Mouse (Mus musculus) intestine, embryonic 15.5 days (tissue): ENCODE measurements around the gene Spop. TPM values are rescaled to one million over a fixed set of nuclear protein-coding genes. Genes with fewer than 3 reads are reported as not detected.

Experiments
- ATAC-seq: fragments of 200-750 bp; cut with Nextera tagmentation; 2 replicates; pipeline ENCODE4 v1.8.0; 2017; ENCODE audit warnings: moderate TSS enrichment, moderate library complexity
- H3K27ac ChIP-seq: fragments of 300-500 bp; sonication (generic); 2 replicates; pipeline ENCODE4 v1.5.1; 2015; ENCODE audit warnings: mild to moderate bottlenecking, inconsistent platforms
- H3K27me3 ChIP-seq: fragments of 300-500 bp; sonication (generic); replicated peaks from 2 replicates; pipeline ENCODE4 v1.6.1; 2015; ENCODE audit warnings: inconsistent platforms
- H3K36me3 ChIP-seq: fragments of 300-500 bp; sonication (generic); 2 replicates; pipeline ENCODE4 v1.6.1; 2015; ENCODE audit warnings: inconsistent platforms
- H3K4me1 ChIP-seq: fragments of 300-500 bp; sonication (generic); replicated peaks from 2 replicates; pipeline ENCODE4 v1.6.1; 2015; ENCODE audit warnings: inconsistent platforms
- H3K4me2 ChIP-seq: fragments of 300-500 bp; sonication (generic); replicated peaks from 2 replicates; pipeline ENCODE4 v1.6.1; 2015; ENCODE audit warnings: mild to moderate bottlenecking, inconsistent platforms
- H3K4me3 ChIP-seq: fragments of 300-500 bp; sonication (generic); replicated peaks from 2 replicates; pipeline ENCODE4 v1.5.1; 2015; ENCODE audit warnings: inconsistent platforms
- H3K9ac ChIP-seq: fragments of 300-500 bp; sonication (generic); 2 replicates; pipeline ENCODE4 v1.6.1; 2015; ENCODE audit warnings: inconsistent platforms
- H3K9me3 ChIP-seq: fragments of 300-500 bp; sonication (generic); 2 replicates; pipeline ENCODE4 v1.6.1; 2016; ENCODE audit warnings: inconsistent platforms
- WGBS: fragments of 180-500 bp; shearing (Covaris S2); methylation state at CpG from one replicate; pipeline ENCODE4 v1.1.7; 2015; 5-methylcytosine and 5-hydroxymethylcytosine counted together
- polyA plus RNA-seq: library from polyadenylated mRNA; unstranded; fragments of >200 nt; fragmentation: Nextera tagmentation; extraction: Ambion mirVana; gene quantifications from 2 replicates; pipeline ENCODE4 v1.2.1, GENCODE M21; 2015

Gene Spop
- 127 and 130 TPM in 2 replicates for polyA plus RNA-seq

DNA sequence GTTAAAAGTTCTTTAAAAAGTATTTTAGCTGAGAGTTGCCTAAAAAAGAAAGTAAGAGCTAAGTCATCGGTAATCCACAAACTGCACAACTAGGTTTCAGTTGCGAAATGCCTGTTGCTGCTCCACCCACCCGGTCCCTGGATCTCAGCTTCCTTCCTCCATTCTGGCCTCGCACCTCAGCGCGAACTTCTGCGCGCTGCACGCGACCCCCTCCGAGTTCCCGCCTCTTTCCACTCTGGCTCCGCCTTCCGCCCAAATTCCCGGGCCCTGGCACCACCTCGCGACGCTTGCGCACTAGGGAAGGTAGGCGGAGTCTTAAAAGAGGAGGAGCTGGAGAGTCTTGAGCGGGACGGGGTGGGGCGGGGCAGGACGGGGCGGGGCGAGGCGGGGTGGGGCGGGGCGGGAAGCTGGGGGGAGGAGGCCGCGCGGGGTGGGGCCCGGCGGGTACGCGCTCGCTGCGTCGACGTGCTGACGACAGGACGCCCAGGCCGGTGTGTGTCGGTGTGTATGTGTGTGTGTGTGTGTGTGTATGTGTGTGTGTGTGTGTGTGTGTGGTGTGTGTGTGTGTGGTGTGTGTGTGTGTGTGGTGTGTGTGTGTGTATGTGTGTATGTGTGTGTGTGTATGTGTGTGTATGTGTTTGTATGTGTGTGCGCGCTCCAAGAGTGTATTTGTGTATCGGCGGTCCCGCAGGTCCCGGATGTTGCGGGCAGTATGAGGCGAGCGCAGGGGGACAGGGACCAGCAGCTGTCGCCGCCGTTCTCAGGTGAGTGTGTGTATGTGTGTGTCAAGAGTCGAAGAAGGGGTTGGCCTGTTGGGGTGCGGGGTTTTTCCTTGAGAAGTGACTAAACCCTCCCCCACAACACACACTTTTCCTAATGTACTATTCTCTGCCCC is at the start of gene Spop:
TSS of gene Spop (plus strand) at position 440 of the 895 bp plus-strand sequence.
- peak within 1 kb of the TSS; percentile 59 for H3K9ac ChIP-seq
- H3K27me3 ChIP-seq, result no peaks in the 10 kb centered on the region
- peak within 1 kb of the TSS; percentile 79 for H3K27ac ChIP-seq
- H3K9me3 ChIP-seq, result no peaks in the 10 kb centered on the region
- H3K4me3 ChIP-seq, result peak within 1 kb of the TSS; percentile 61
- ATAC-seq, result peak; percentile 93
- no peaks in the 10 kb centered on the region for H3K36me3 ChIP-seq
- 2% methylated on average over 58 of the region's 58 CpGs for WGBS
- H3K4me2 ChIP-seq, result peak within 1 kb of the TSS; percentile 54
- H3K4me1 ChIP-seq, result peaks cover 8% of the 10 kb centered on the region

DNA sequence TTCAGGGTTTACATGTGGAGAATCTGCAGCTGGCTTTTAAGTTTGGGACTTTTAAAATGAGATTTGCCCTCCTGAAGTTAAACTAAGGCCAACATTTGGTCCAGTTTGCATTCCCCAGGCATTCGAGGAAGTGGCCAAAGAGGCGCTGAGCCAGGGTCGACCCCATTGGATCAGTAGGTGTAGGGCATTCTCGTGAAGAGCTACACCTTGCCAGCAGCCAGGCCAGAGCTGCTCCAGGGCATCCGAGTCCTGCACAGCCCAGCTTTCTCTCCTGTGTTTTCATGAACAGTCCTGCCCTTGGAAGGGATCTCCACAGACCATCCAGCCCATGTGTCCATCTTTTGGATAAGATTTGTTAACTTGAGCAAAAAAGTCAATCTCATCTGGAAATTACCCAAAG is 49.5 kb upstream of the Spop start:
- WGBS, result 82% methylated on average over 5 of the region's 5 CpGs
- ATAC-seq, result no peak
- H3K9ac ChIP-seq, result no peak overlapping the region
- no peaks in the 10 kb centered on the region for H3K9me3 ChIP-seq
- no peak overlapping the region for H3K4me2 ChIP-seq
- H3K36me3 ChIP-seq, result no peaks in the 10 kb centered on the region
- H3K27ac ChIP-seq, result no peak overlapping the region
- H3K4me1 ChIP-seq, result peaks cover 32% of the 10 kb centered on the region
- H3K27me3 ChIP-seq, result no peaks in the 10 kb centered on the region
- H3K4me3 ChIP-seq, result no peak overlapping the region

DNA sequence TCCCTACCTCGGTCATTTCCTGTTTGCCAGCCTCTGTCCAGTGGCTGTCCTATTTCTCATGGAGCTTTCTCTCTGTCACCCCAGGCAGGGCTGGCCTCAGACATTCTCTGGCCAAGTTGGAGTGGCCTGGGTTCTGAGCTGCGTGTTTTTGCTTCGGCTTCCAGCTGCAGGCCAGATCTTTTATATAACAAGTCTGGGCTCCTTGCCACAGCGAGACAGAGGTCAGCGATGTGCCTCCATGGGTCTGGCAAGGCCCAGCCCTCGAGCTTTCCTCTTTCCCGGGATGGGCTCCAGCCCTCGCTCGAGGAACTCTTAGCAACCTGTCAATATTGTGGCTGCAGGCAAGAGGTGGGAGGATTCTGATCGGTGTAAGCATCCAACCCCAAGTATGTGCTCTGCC is 48.3 kb upstream of the Spop start:
- Histone ChIP-seq H3K36me3 (no peaks in the 10 kb centered on the region), H3K4me2 (no peak overlapping the region), H3K27me3 (no peaks in the 10 kb centered on the region), H3K4me1 (peaks cover 41% of the 10 kb centered on the region), H3K9me3 (no peaks in the 10 kb centered on the region), H3K4me3 (no peak overlapping the region), H3K9ac (no peak overlapping the region), H3K27ac (peak overlapping the region; percentile 58)
- ATAC-seq, result peak; percentile 39; the same call in 1 of the 2 replicates
- whole genome bisulfite sequencing, result 60% methylated on average over 10 of the region's 10 CpGs

DNA sequence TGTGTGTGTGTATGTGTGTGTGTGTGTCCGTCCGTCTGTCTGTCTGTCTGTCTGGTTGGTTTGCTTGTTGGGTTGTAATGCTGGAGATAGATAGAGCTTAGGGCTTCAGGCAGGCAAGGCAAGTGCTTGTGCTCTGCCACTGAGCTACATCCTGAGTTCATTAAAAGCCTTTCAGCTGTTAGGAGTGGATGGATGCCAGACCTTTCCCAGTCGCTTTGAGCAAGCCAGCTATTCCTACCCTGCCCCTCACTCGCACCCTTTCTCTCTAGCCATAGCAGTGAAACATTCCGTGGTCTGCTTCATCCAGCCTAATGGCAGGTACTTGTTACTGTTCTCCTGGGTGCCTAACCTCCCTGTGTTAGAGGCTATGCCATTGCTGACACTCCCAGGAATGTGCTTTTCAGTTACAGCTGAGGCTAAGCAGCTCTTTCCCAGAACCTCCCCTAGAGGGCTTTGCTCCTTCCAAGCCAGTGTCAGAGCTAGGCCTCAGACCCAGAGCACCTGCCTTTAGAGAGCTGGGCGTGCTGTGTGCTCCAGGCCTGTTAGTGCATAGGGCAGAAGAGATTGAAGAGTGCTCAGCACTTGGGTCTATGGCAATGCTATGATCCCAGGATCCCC is 47.5 kb upstream of the Spop start:
- peaks cover 41% of the 10 kb centered on the region for H3K4me1 ChIP-seq
- no peak overlapping the region for H3K4me2 ChIP-seq
- ATAC-seq, result no peak

DNA sequence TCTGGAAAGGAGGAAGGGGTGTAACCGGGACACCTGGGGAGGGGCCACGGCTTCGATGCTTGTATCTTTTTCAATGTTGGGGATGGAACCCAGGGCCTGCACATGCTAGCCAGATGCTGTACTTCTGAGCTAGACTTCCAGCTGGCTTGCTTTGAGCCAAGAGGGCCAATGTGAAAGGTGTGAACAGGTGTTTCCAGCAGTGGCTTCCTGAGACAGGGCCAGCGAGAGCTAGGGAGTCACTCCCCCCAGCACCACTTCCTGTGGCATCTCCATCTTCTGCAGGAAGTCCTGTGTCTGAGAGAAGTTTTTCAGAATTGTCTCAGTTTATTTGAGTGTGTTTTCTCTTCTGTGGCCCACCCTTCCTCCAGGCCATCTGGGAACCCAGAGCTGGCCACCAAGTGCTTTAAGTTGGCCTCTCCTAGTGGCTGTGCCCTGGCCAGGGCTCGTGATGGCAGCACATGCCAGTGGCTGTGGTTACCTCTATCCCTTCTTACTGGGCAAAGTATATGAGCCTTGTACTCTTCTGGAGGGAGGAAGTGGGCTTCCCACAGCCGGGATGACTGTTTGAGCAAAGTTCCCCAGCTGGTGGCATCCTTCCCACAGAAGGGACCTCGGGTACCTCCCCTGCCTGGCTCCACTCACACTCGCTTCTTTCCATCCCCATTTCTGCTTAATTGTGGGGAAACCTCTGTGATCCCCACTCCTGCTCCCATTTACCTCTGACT is 46.7 kb upstream of the Spop start:
- 85% methylated on average over 8 of the region's 8 CpGs for WGBS
- Histone ChIP-seq H3K4me3 (no peak overlapping the region), H3K4me1 (peaks cover 41% of the 10 kb centered on the region), H3K27ac (no peak overlapping the region), H3K4me2 (no peak overlapping the region), H3K9ac (no peak overlapping the region), H3K27me3 (no peaks in the 10 kb centered on the region), H3K9me3 (no peaks in the 10 kb centered on the region), H3K36me3 (no peaks in the 10 kb centered on the region)
- ATAC-seq, result no peak

More for the DNA sequence above, 47.5 kb upstream of the Spop start:
- no peaks in the 10 kb centered on the region for H3K9me3 ChIP-seq
- no peaks in the 10 kb centered on the region for H3K36me3 ChIP-seq
- 66% methylated on average over 6 of the region's 6 CpGs for WGBS
- peak overlapping the region; percentile 58; the same call in 1 of the 2 replicates for H3K27ac ChIP-seq
- no peaks in the 10 kb centered on the region for H3K27me3 ChIP-seq
- H3K4me3 ChIP-seq, result no peak overlapping the region
- no peak overlapping the region for H3K9ac ChIP-seq

DNA sequence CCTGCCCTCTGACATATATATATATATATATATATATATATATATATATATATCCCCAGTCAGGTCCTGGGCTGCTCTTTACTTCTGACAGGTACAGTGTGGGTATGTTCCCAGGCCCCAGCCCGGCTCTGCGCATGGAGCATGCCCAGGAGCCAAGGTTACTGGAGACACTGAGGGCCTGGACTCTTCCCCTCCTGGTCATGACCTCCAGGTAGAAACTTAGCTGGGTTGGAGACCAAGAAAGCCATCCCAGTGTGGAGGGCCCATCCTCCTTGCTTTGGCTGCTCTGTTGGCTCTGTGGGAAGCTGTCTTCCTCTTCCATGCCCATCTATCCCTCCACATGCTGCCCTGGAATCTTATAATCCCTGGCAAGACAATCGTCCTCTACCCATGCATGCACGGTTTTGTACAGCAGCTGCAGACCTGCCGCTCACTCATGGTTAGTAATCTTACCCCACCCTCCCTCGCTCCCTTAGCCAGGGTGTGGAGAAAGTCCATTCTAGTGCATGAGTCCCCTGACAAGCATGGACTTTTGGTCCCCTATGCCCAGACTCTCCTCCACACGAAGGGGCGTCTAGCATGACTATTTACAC is 45.6 kb upstream of the Spop start:
- peaks cover 38% of the 10 kb centered on the region for H3K4me1 ChIP-seq
- no peak for ATAC-seq
- H3K9ac ChIP-seq, result no peak overlapping the region
- no peaks in the 10 kb centered on the region for H3K36me3 ChIP-seq
- 93% methylated on average over 8 of the region's 8 CpGs for WGBS
- H3K27ac ChIP-seq, result no peak overlapping the region
- H3K4me2 ChIP-seq, result no peak overlapping the region
- no peak overlapping the region for H3K4me3 ChIP-seq
- H3K9me3 ChIP-seq, result no peaks in the 10 kb centered on the region
- H3K27me3 ChIP-seq, result no peaks in the 10 kb centered on the region

DNA sequence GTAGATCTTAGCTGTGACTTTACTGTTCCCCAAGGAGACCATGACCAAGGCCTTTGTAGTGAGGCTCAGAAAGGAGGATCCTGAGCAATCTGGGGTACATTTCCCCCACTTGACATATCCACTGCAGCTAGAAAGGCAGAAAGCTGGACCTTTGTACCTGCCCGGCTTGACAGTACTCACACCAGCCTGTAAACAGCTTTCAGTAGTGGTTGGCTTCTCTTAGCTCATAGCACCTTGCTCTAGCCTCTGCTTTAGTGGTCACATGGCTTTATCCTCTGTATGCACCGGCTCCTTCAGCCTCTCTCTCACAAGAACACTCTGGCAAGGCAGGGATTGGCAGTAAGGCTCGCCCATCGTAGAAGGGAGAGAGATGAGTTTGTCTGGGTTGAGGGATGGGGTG is 45.0 kb upstream of the Spop start:
- Histone ChIP-seq H3K4me2 (no peak overlapping the region), H3K27ac (no peak overlapping the region), H3K9ac (no peak overlapping the region; the same call in 1 of the 2 replicates), H3K4me1 (peaks cover 38% of the 10 kb centered on the region), H3K36me3 (no peaks in the 10 kb centered on the region), H3K27me3 (no peaks in the 10 kb centered on the region), H3K4me3 (no peak overlapping the region), H3K9me3 (no peaks in the 10 kb centered on the region)
- 88% methylated on average over 4 of the region's 4 CpGs for WGBS
- ATAC-seq, result no peak

DNA sequence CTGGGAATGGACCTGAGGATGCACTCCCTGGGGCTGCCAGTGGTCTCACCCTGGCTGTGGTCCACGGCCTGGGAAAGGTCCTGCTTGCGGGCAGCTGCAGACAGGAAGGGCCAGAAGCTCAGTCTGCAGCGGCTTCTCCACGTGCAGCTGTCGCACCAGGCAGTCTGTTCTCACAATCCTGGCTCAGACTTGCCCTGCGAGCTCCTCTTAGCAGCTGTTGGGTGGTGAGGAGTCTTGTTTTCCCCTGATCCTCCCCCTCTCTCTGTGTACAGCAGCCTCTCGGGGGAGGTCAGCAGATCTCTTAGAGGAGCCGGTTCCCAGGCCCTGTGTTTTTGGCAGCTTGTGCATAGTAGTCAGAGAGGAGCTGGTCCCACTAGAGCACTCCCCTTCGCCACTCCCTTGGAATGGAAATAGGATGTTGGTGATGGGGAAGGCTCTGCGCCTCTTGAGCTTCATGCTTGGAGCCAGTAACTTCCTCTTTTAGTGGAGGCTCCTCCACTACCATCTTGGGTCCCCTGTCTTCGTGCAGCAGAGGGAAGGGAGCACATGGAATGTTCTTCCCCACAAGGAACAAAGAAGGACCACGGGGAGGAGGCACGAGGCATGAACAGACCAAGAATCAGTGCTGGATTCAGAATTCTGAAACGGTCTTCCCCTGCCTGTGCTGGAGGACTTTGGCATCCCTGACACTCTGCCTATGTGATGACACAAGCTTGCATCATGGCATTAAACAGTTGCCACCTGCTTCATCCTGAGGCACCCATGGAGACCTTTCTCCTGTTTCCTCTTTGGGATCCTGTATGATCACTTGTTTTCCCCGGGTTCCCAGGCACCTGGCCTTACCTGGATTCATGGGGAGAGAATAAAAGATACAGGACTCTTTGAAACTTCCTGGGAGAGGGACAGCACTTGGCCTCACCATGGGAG is 43.7 kb upstream of the Spop start:
- peak; percentile 80 for ATAC-seq
- 51% methylated on average over 15 of the region's 15 CpGs for WGBS
- Histone ChIP-seq H3K27me3 (no peaks in the 10 kb centered on the region), H3K4me1 (peaks cover 36% of the 10 kb centered on the region), H3K9ac (no peak overlapping the region), H3K4me3 (no peak overlapping the region), H3K9me3 (no peaks in the 10 kb centered on the region), H3K4me2 (no peak overlapping the region), H3K36me3 (0 out of 2 replicates have a peak, but pooled peaks cover 4% of the 10 kb centered on the region), H3K27ac (peak overlapping the region; percentile 78)

DNA sequence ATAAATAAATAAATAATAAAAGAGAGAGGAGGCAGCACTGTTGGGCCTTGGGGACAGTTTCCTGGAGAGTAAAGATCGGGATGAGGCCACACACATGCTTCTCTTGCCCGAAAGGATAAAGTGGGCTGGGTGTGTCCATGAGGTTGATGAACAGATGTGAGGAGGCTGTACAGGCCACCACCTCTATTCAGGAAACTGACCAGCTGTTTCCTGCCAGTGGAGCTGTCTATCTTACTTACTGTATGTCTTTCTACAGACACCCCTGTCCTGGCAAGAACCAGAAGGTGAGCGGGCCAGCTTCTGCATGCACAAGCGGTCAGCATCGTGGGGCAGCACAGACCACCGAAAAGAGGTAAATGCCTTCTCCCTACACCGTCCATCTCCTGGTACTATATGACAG is 42.7 kb upstream of the Spop start:
- Histone ChIP-seq H3K9ac (no peak overlapping the region), H3K4me3 (no peak overlapping the region), H3K4me2 (no peak overlapping the region), H3K27ac (no peak overlapping the region), H3K9me3 (no peaks in the 10 kb centered on the region), H3K4me1 (peaks cover 27% of the 10 kb centered on the region), H3K27me3 (no peaks in the 10 kb centered on the region), H3K36me3 (0 out of 2 replicates have a peak, but pooled peaks cover 12% of the 10 kb centered on the region)
- no peak for ATAC-seq
- WGBS, result 85% methylated on average over 7 of the region's 7 CpGs

DNA sequence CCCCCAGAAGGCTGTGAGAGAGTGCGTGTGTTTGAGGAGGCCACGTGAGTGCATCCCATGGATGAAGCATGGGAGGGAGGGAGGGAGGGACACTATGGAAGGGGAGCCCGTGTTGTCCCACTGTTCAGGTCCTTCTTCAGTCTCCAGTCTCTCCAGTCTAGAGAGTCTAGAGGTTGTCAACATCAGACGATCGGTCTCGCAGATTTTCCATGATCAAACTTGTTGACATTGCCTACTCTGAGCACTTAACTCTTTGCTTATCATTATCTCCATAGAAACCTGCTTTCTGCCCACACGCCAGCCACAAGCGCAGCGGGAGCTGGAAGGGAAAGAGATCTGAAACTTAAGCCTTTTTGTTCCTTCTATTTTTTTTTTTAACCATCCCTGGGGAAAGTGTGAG is 35.0 kb upstream of the Spop start:
- WGBS, result 63% methylated on average over 9 of the region's 9 CpGs
- ATAC-seq, result no peak

DNA sequence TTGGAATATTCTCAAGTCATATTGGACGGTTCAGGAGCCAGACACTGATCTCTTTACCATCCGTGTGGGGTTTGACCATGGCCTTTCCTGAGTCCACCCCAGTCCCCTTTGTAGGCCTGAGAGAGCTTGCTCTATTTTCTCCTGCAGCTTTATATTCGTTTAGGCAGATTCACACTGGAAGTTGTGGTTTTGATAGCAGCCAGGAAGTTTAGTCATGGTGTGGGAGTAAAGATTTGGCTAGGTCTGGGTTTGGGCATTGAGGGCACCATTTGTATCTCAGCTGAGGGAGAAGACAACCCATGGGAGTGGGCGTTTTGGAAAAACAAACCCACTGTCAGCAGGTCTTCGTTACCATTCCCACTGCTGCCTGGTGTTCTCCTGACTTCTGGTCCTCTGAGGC is 34.3 kb upstream of the Spop start:
- no peak overlapping the region for H3K9ac ChIP-seq
- H3K9me3 ChIP-seq, result no peaks in the 10 kb centered on the region
- no peak for ATAC-seq
- no peak overlapping the region for H3K4me3 ChIP-seq
- H3K27ac ChIP-seq, result no peak overlapping the region
- no peaks in the 10 kb centered on the region for H3K4me1 ChIP-seq
- 74% methylated on average over 5 of the region's 5 CpGs for WGBS
- no peaks in the 10 kb centered on the region for H3K27me3 ChIP-seq
- H3K36me3 ChIP-seq, result peaks cover 26% of the 10 kb centered on the region; the same call in 1 of the 2 replicates
- H3K4me2 ChIP-seq, result no peak overlapping the region

More for the DNA sequence above, 35.0 kb upstream of the Spop start:
- H3K4me3 ChIP-seq, result no peak overlapping the region
- no peaks in the 10 kb centered on the region for H3K27me3 ChIP-seq
- H3K9ac ChIP-seq, result no peak overlapping the region
- no peaks in the 10 kb centered on the region for H3K9me3 ChIP-seq
- no peak overlapping the region for H3K27ac ChIP-seq
- peaks cover 26% of the 10 kb centered on the region; the same call in 1 of the 2 replicates for H3K36me3 ChIP-seq
- H3K4me2 ChIP-seq, result no peak overlapping the region
- H3K4me1 ChIP-seq, result no peaks in the 10 kb centered on the region
